Mouse (Mus musculus): ENCODE measurements around the gene Fam133b. TPM values are rescaled to one million over a fixed set of nuclear protein-coding genes. Genes with fewer than 3 reads are reported as not detected.

Gene Fam133b
- total and polyA plus RNA-seq, 2 experiments from 2014 or later: 11.4 to 12.9 TPM

GRCm38 (mm10) chr5:3551481-3551880, 7.8 kb downstream of the Fam133b start:
- Histone ChIP-seq H3K27ac (ENCODE audit: low read depth) (no peak overlapping the region), H3K4me3 (ENCODE audit: low read depth, low read length) (no peak overlapping the region), H3K9ac (replicated peaks; ENCODE audit: low read depth, low read length) (no peak overlapping the region), H3K27me3 (ENCODE audit: control insufficient read depth, insufficient read depth, low read length) (no peaks in the 10 kb centered on the region), H3K4me2 (ENCODE audit: low read depth, low read length) (no peak overlapping the region), H3K4me1 (ENCODE audit: control insufficient read depth, insufficient read depth) (no peaks in the 10 kb centered on the region), H3K36me3 (replicated peaks; ENCODE audit: control insufficient read depth, insufficient read depth, low read length) (peaks cover 20% of the 10 kb centered on the region), H3K9me3 (replicated peaks; ENCODE audit: control insufficient read depth, low read length) (no peaks in the 10 kb centered on the region)
- no peak for ATAC-seq (ENCODE audit: insufficient read depth, low read depth)
- DNase-seq (ENCODE audit: low spot score): no peak
- TF ChIP-seq EP300 (IDR thresholded peaks at IDR 0.05; ENCODE audit: low read depth) (no peak), CTCF (IDR thresholded peaks at IDR 0.05; ENCODE audit: low read depth) (no peak)
- WGBS: 90% methylated on average over 1 of the region's 1 CpGs

DNA sequence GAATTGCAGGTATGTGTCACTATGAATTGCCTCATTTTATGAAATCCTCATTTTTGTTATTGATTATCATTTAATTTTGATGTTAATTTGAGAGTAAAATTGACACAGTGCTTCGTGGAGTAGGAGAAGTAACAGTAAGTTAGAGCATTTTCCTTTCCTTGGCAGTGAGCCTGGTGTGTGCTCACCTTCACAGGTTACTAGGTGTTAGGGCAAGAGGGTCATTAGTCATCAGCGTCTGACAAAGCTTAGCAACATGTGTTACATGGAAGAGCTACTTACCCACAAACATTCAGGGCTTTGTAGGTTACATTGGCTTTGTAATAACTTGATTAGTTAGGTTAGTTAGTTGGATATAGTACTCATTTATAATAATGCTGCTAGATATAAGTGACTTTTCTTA, 10.6 kb downstream of the Fam133b start:
- Histone ChIP-seq H3K36me3 (replicated peaks; ENCODE audit: control insufficient read depth, insufficient read depth, low read length) (peaks cover 40% of the 10 kb centered on the region), H3K27ac (ENCODE audit: low read depth) (no peak overlapping the region), H3K9ac (replicated peaks; ENCODE audit: low read depth, low read length) (no peak overlapping the region), H3K27me3 (ENCODE audit: control insufficient read depth, insufficient read depth, low read length) (no peaks in the 10 kb centered on the region), H3K9me3 (replicated peaks; ENCODE audit: control insufficient read depth, low read length) (no peaks in the 10 kb centered on the region), H3K4me2 (ENCODE audit: low read depth, low read length) (no peak overlapping the region), H3K4me1 (ENCODE audit: control insufficient read depth, insufficient read depth) (no peaks in the 10 kb centered on the region), H3K4me3 (ENCODE audit: low read depth, low read length) (no peak overlapping the region)
- 81% methylated on average over 2 of the region's 2 CpGs for WGBS
- ATAC-seq (ENCODE audit: insufficient read depth, low read depth) (no peak), DNase-seq (ENCODE audit: low spot score) (no peak)
- no peak for TF ChIP-seq CTCF (IDR thresholded peaks at IDR 0.05; ENCODE audit: low read depth)
- no peak for TF ChIP-seq EP300 (IDR thresholded peaks at IDR 0.05; ENCODE audit: low read depth)

GRCm38 (mm10) chr5:3571266-3571665, 27.6 kb downstream of the Fam133b start, which contains the start of gene 1700109H08Rik:
Gene 1700109H08Rik, plus strand, starts transcription at chr5:3571566.
- no peak within 1 kb of the TSS for H3K27ac ChIP-seq (ENCODE audit: low read depth)
- ATAC-seq (ENCODE audit: insufficient read depth, low read depth) (no peak), DNase-seq (ENCODE audit: low spot score) (no peak)
- no peaks in the 10 kb centered on the region for H3K27me3 ChIP-seq (ENCODE audit: control insufficient read depth, insufficient read depth, low read length)
- no peak within 1 kb of the TSS for H3K4me3 ChIP-seq (ENCODE audit: low read depth, low read length)
- peaks cover 8% of the 10 kb centered on the region; the same call in 1 of the 2 replicates for H3K9me3 ChIP-seq (replicated peaks; ENCODE audit: control insufficient read depth, low read length)
- no peak for TF ChIP-seq EP300 (IDR thresholded peaks at IDR 0.05; ENCODE audit: low read depth)
- TF ChIP-seq CTCF (IDR thresholded peaks at IDR 0.05; ENCODE audit: low read depth): no peak
- no peaks in the 10 kb centered on the region for H3K4me1 ChIP-seq (ENCODE audit: control insufficient read depth, insufficient read depth)
- H3K36me3 ChIP-seq (replicated peaks; ENCODE audit: control insufficient read depth, insufficient read depth, low read length): peaks cover 87% of the 10 kb centered on the region
- WGBS: 91% methylated on average over 4 of the region's 4 CpGs
- H3K4me2 ChIP-seq (ENCODE audit: low read depth, low read length): no peak within 1 kb of the TSS
- no peak within 1 kb of the TSS for H3K9ac ChIP-seq (replicated peaks; ENCODE audit: low read depth, low read length)

GRCm38 (mm10) chr5:3574825-3575224, 31.2 kb downstream of the Fam133b start:
- no peak for DNase-seq (ENCODE audit: low spot score)
- Histone ChIP-seq H3K4me3 (ENCODE audit: low read depth, low read length) (no peak overlapping the region), H3K9ac (replicated peaks; ENCODE audit: low read depth, low read length) (no peak overlapping the region), H3K9me3 (replicated peaks; ENCODE audit: control insufficient read depth, low read length) (peaks cover 8% of the 10 kb centered on the region; the same call in 1 of the 2 replicates), H3K4me2 (ENCODE audit: low read depth, low read length) (no peak overlapping the region), H3K27me3 (ENCODE audit: control insufficient read depth, insufficient read depth, low read length) (no peaks in the 10 kb centered on the region), H3K36me3 (replicated peaks; ENCODE audit: control insufficient read depth, insufficient read depth, low read length) (peaks cover 96% of the 10 kb centered on the region), H3K27ac (ENCODE audit: low read depth) (no peak overlapping the region), H3K4me1 (ENCODE audit: control insufficient read depth, insufficient read depth) (no peaks in the 10 kb centered on the region)
- TF ChIP-seq CTCF (IDR thresholded peaks at IDR 0.05; ENCODE audit: low read depth) (no peak), EP300 (IDR thresholded peaks at IDR 0.05; ENCODE audit: low read depth) (no peak)
- WGBS: 98% methylated on average over 2 of the region's 2 CpGs
- no peak for ATAC-seq (ENCODE audit: insufficient read depth, low read depth)

DNA sequence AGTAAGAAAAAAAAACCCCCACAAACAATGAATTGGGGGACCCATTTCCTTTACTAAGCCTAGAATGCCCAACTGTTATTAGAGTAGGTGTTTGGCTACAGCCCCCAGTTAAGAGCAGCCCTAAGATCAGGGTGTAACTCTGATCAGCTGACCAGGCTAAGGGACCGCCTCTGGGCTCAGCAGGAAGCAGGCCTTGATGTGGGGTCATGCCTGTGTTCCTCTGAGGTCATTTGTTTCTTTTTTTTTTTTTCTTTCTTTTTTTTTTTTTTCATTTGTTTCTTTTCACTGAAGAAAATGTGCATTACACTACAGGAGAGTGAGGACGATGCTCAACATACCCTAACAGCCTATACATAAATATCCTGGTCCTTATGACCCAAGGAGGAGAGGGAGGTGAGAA, 34.3 kb downstream of the Fam133b start:
- no peak for DNase-seq (ENCODE audit: low spot score)
- Histone ChIP-seq H3K9ac (replicated peaks; ENCODE audit: low read depth, low read length) (no peak overlapping the region), H3K4me3 (ENCODE audit: low read depth, low read length) (no peak overlapping the region), H3K36me3 (replicated peaks; ENCODE audit: control insufficient read depth, insufficient read depth, low read length) (peaks cover 93% of the 10 kb centered on the region), H3K27ac (ENCODE audit: low read depth) (no peak overlapping the region), H3K27me3 (ENCODE audit: control insufficient read depth, insufficient read depth, low read length) (no peaks in the 10 kb centered on the region), H3K4me2 (ENCODE audit: low read depth, low read length) (no peak overlapping the region), H3K4me1 (ENCODE audit: control insufficient read depth, insufficient read depth) (no peaks in the 10 kb centered on the region), H3K9me3 (replicated peaks; ENCODE audit: control insufficient read depth, low read length) (peaks cover 8% of the 10 kb centered on the region; the same call in 1 of the 2 replicates)
- WGBS: 92% methylated on average over 2 of the region's 2 CpGs
- no peak for ATAC-seq (ENCODE audit: insufficient read depth, low read depth)
- no peak for TF ChIP-seq CTCF (IDR thresholded peaks at IDR 0.05; ENCODE audit: low read depth)
- TF ChIP-seq EP300 (IDR thresholded peaks at IDR 0.05; ENCODE audit: low read depth): no peak

- TF ChIP-seq EP300 (IDR thresholded peaks at IDR 0.05; ENCODE audit: low read depth) (no peak), CTCF (IDR thresholded peaks at IDR 0.05; ENCODE audit: low read depth) (no peak)
- no peak for ATAC-seq (ENCODE audit: insufficient read depth, low read depth)
- no peak for DNase-seq (ENCODE audit: low spot score)
- Histone ChIP-seq H3K4me1 (ENCODE audit: control insufficient read depth, insufficient read depth) (no peaks in the 10 kb centered on the region), H3K9me3 (replicated peaks; ENCODE audit: control insufficient read depth, low read length) (peaks cover 8% of the 10 kb centered on the region; the same call in 1 of the 2 replicates), H3K27ac (ENCODE audit: low read depth) (no peak overlapping the region), H3K9ac (replicated peaks; ENCODE audit: low read depth, low read length) (no peak overlapping the region), H3K4me2 (ENCODE audit: low read depth, low read length) (no peak overlapping the region), H3K4me3 (ENCODE audit: low read depth, low read length) (no peak overlapping the region), H3K27me3 (ENCODE audit: control insufficient read depth, insufficient read depth, low read length) (no peaks in the 10 kb centered on the region), H3K36me3 (replicated peaks; ENCODE audit: control insufficient read depth, insufficient read depth, low read length) (peaks cover 92% of the 10 kb centered on the region)
- WGBS: 91% methylated on average over 7 of the region's 7 CpGs
Observed at GRCm38 (mm10) chr5:3579066-3579465, 35.4 kb downstream of the Fam133b start.
